Mouse (Mus musculus): ENCODE measurements around the gene Neu3.

DNA sequence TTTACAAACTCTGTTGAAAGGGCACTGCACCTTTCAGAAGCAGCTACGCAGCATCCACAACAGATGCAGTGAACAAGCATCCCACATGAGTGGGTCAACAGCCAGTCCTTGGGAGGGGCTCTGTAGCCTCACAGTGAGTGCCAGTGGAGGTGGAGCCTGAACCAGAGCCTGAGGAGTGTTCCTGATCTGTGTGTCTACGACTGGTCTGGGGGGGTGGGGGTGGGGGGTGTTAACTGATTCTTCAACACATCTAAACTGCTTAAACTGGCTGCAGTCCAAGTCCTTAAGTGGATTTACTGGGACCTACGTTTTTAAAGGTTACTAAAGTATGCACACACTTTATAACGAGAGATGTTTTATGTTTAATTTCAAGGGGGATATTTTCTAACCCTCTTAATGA is 8.6 kb upstream of the Neu3 start:
- TF ChIP-seq CTCF (IDR thresholded peaks at IDR 0.05; ENCODE audit: low read depth) (no peak), EP300 (IDR thresholded peaks at IDR 0.05; ENCODE audit: low read depth) (no peak)

All from liver, postnatal 0 days (tissue).